Mouse (Mus musculus) heart, embryonic 14.5 days (tissue): ENCODE results near the gene Nt5c. TPM values are rescaled to one million over a fixed set of nuclear protein-coding genes. Genes with fewer than 3 reads are reported as not detected.
"Not testable (repeated sequence)": the region's sequence is repeated elsewhere in the genome, so short reads cannot be mapped to it uniquely, and the experiment has no call there.

ENCODE experiments used
- ATAC-seq: fragments of 200-750 bp; cut with Nextera tagmentation; 2 replicates; pipeline ENCODE4 v1.8.0; 2017; ENCODE audit warnings: low read depth, moderate TSS enrichment; ENCODE audit not compliant: insufficient number of reproducible peaks, insufficient read depth, low FRiP score
- H3K27ac ChIP-seq, 2 experiments: fragments of 200-500 bp in 1 of 2; fragments of 300-500 bp in 1 of 2; sonication (generic) in 1 of 2; replicated peaks in 1 of 2; 2 replicates each; pipeline ENCODE4 v1.5.1; 2012 to 2014; ENCODE audit warnings: low read depth in 2 of 2, low read length in 2 of 2, control low read depth in 1 of 2, mild to moderate bottlenecking in 1 of 2, mixed read lengths in 1 of 2; ENCODE audit not compliant: control insufficient read depth in 1 of 2, insufficient read depth in 1 of 2
- H3K27me3 ChIP-seq: fragments of 300-500 bp; sonication (generic); 2 replicates; pipeline ENCODE4 v1.6.1; 2014; ENCODE audit warnings: mild to moderate bottlenecking, low read length, control low read depth; ENCODE audit not compliant: control insufficient read depth, insufficient read depth
- H3K36me3 ChIP-seq: fragments of 300-500 bp; sonication (generic); 2 replicates; pipeline ENCODE4 v1.6.1; 2014; ENCODE audit warnings: mild to moderate bottlenecking, control low read depth, low read length, mixed read lengths; ENCODE audit not compliant: control insufficient read depth, insufficient read depth
- H3K4me1 ChIP-seq, 2 experiments: fragments of 200-500 bp in 1 of 2; fragments of 300-500 bp in 1 of 2; sonication (generic) in 1 of 2; 2 replicates each; pipeline ENCODE4 v1.6.1; 2012 to 2014; ENCODE audit warnings: low read length in 2 of 2, control low read depth in 1 of 2, mixed read lengths in 1 of 2; ENCODE audit not compliant: control insufficient read depth in 2 of 2, insufficient read depth in 2 of 2
- H3K4me2 ChIP-seq: fragments of 300-500 bp; sonication (generic); 2 replicates; pipeline ENCODE4 v1.6.1; 2014; ENCODE audit warnings: mild to moderate bottlenecking, low read length
- H3K4me3 ChIP-seq, 2 experiments: fragments of 200-500 bp in 1 of 2; fragments of 300-500 bp in 1 of 2; sonication (generic) in 1 of 2; 2 replicates each; pipeline ENCODE4 v1.5.1; 2012 to 2014; ENCODE audit warnings: low read length in 2 of 2, mild to moderate bottlenecking in 2 of 2, control low read depth in 1 of 2, low read depth in 1 of 2, moderate library complexity in 1 of 2; ENCODE audit not compliant: control insufficient read depth in 1 of 2, insufficient read depth in 1 of 2
- H3K9ac ChIP-seq: fragments of 300-500 bp; sonication (generic); 2 replicates; pipeline ENCODE4 v1.6.1; 2014; ENCODE audit warnings: mild to moderate bottlenecking, low read length
- H3K9me3 ChIP-seq: fragments of 300-500 bp; sonication (generic); 2 replicates; pipeline ENCODE4 v1.6.1; 2016; ENCODE audit warnings: low read length, control low read depth; ENCODE audit not compliant: control insufficient read depth
- WGBS: fragments of 180-500 bp; shearing (Covaris S2); extraction: QIAGEN DNeasy Blood & Tissue Kit; methylation state at CpG from one replicate; pipeline ENCODE4 v1.1.7; 2014; 5-methylcytosine and 5-hydroxymethylcytosine counted together
- polyA plus RNA-seq: library from polyadenylated mRNA; unstranded; fragments of >200 nt; fragmentation: Nextera tagmentation; extraction: Ambion mirVana; gene quantifications from 2 replicates; pipeline ENCODE4 v1.2.1, GENCODE M21; 2014

Gene Nt5c
- polyA plus RNA-seq, 1 experiment from 2014 or later = 54.5 TPM

GRCm38 (mm10) chr11:115526446-115526845 is 34.8 kb upstream of the Nt5c start:
- not testable (repeated sequence) for ATAC-seq, H3K9me3 ChIP-seq, H3K27me3 ChIP-seq, H3K4me3 ChIP-seq, H3K9ac ChIP-seq, H3K27ac ChIP-seq, H3K4me2 ChIP-seq, H3K4me1 ChIP-seq
- H3K36me3 ChIP-seq = peaks cover 87% of the 10 kb centered on the region
- 92% methylated on average over 3 of the region's 3 CpGs for WGBS

- Histone ChIP-seq H3K4me2 (no peak overlapping the region), H3K4me1 (peaks cover 10 to 17% of the 10 kb centered on the region in 2 experiments), H3K27ac (no peak overlapping the region), H3K9me3 (no peaks in the 10 kb centered on the region), H3K4me3 (no peak overlapping the region), H3K36me3 (peaks cover 53% of the 10 kb centered on the region), H3K27me3 (no peaks in the 10 kb centered on the region), H3K9ac (no peak overlapping the region)
- no peak for ATAC-seq
- 77% methylated on average over 2 of the region's 2 CpGs for WGBS
Observed at GRCm38 (mm10) chr11:115522703-115523102, 31.0 kb upstream of the Nt5c start.

GRCm38 (mm10) chr11:115522238-115522637 is 30.6 kb upstream of the Nt5c start:
- Histone ChIP-seq H3K4me3 (no peak overlapping the region), H3K27ac (no peak overlapping the region), H3K9ac (no peak overlapping the region), H3K27me3 (no peaks in the 10 kb centered on the region), H3K4me1 (peaks cover 10 to 17% of the 10 kb centered on the region in 2 experiments), H3K4me2 (no peak overlapping the region), H3K9me3 (no peaks in the 10 kb centered on the region), H3K36me3 (peaks cover 48% of the 10 kb centered on the region)
- no peak for ATAC-seq
- 89% methylated on average over 2 of the region's 2 CpGs for WGBS

GRCm38 (mm10) chr11:115521080-115521479 is 29.4 kb upstream of the Nt5c start:
- H3K36me3 ChIP-seq = peaks cover 37% of the 10 kb centered on the region
- no peaks in the 10 kb centered on the region for H3K27me3 ChIP-seq
- H3K9ac ChIP-seq = no peak overlapping the region
- ATAC-seq = no peak
- no peaks in the 10 kb centered on the region for H3K9me3 ChIP-seq
- no peak overlapping the region for H3K4me2 ChIP-seq
- no peak overlapping the region for H3K4me3 ChIP-seq
- 84% methylated on average over 4 of the region's 4 CpGs for WGBS
- H3K4me1 ChIP-seq = peaks cover 10 to 17% of the 10 kb centered on the region in 2 experiments
- peak overlapping the region; percentile 72 to 82; a peak in 3 of 4 replicates for H3K27ac ChIP-seq

GRCm38 (mm10) chr11:115520218-115520617 is 28.6 kb upstream of the Nt5c start:
- Histone ChIP-seq H3K9me3 (no peaks in the 10 kb centered on the region), H3K9ac (peak overlapping the region; percentile 44; the same call in 1 of the 2 replicates), H3K4me1 (peaks cover 10 to 17% of the 10 kb centered on the region in 2 experiments), H3K36me3 (peaks cover 28% of the 10 kb centered on the region), H3K27ac (peak overlapping the region; percentile 72 to 82), H3K4me3 (no peak overlapping the region), H3K27me3 (no peaks in the 10 kb centered on the region), H3K4me2 (peak overlapping the region; percentile 38)
- 40% methylated on average over 2 of the region's 2 CpGs for WGBS
- no peak; the same call in 1 of the 2 replicates for ATAC-seq

- WGBS = 71% methylated on average over 3 of the region's 3 CpGs
- Histone ChIP-seq H3K4me3 (no peak overlapping the region), H3K9me3 (no peaks in the 10 kb centered on the region), H3K27ac (peak overlapping the region; percentile 27 to 67; a peak in 2 of 4 replicates), H3K4me1 (peaks cover 10 to 20% of the 10 kb centered on the region in 2 experiments), H3K9ac (no peak overlapping the region), H3K27me3 (no peaks in the 10 kb centered on the region), H3K36me3 (peaks cover 22% of the 10 kb centered on the region), H3K4me2 (no peak overlapping the region)
- no peak for ATAC-seq
Observed at GRCm38 (mm10) chr11:115519581-115519980, 27.9 kb upstream of the Nt5c start.

- H3K36me3 ChIP-seq = peaks cover 13% of the 10 kb centered on the region
- peak overlapping the region in 1 of 2 experiments; percentile 50; a peak in 2 of 4 replicates for H3K27ac ChIP-seq
- ATAC-seq = no peak
- no peak overlapping the region for H3K9ac ChIP-seq
- H3K9me3 ChIP-seq = no peaks in the 10 kb centered on the region
- 36% methylated on average over 9 of the region's 9 CpGs for WGBS
- H3K4me1 ChIP-seq = peaks cover 10 to 20% of the 10 kb centered on the region in 2 experiments
- H3K4me2 ChIP-seq = no peak overlapping the region
- H3K4me3 ChIP-seq = no peak overlapping the region
- H3K27me3 ChIP-seq = no peaks in the 10 kb centered on the region
Observed at GRCm38 (mm10) chr11:115518693-115519092, 27.0 kb upstream of the Nt5c start.

- Histone ChIP-seq H3K9me3 (no peaks in the 10 kb centered on the region), H3K4me1 (peaks cover 17 to 28% of the 10 kb centered on the region in 2 experiments), H3K27ac (no peak overlapping the region), H3K4me2 (no peak overlapping the region), H3K9ac (no peak overlapping the region), H3K4me3 (no peak overlapping the region), H3K27me3 (no peaks in the 10 kb centered on the region), H3K36me3 (peaks cover 2% of the 10 kb centered on the region; the same call in 1 of the 2 replicates)
- ATAC-seq = no peak
- 75% methylated on average over 5 of the region's 5 CpGs for WGBS
Observed at GRCm38 (mm10) chr11:115516942-115517341, 25.3 kb upstream of the Nt5c start.
